Mouse (Mus musculus) lung, adult 2 months (tissue): ENCODE measurements around the gene Ntng1.

Source experiments
- CTCF ChIP-seq: fragments of 200-500 bp; IDR thresholded peaks from 2 replicates; pipeline ENCODE4 v1.5.1; 2011; ENCODE audit warnings: mild to moderate bottlenecking, low read length, control low read depth; ENCODE audit not compliant: insufficient read depth
- POLR2A ChIP-seq: fragments of 200-500 bp; IDR thresholded peaks from 2 replicates; pipeline ENCODE4 v1.6.1; 2011; ENCODE audit warnings: low read depth, mild to moderate bottlenecking, control low read depth, low read length, borderline replicate concordance; ENCODE audit errors: extremely low read depth

GRCm38 (mm10) chr3:109917926-109918694, 225.7 kb downstream of the Ntng1 start:
- no peak for TF ChIP-seq CTCF
- TF ChIP-seq POLR2A = no peak
